Mouse (Mus musculus) neural tube, embryonic 12.5 days (tissue): ENCODE data around the gene Spata5. TPM values are rescaled to one million over a fixed set of nuclear protein-coding genes. Genes with fewer than 3 reads are reported as not detected.

Experiments used
- ATAC-seq: fragments of 200-750 bp; cut with Nextera tagmentation; 2 replicates; pipeline ENCODE4 v1.8.0; 2017; ENCODE audit warnings: low read depth, mild to moderate bottlenecking, moderate TSS enrichment, moderate library complexity; ENCODE audit not compliant: low FRiP score
- H3K27ac ChIP-seq: fragments of 300-500 bp; sonication (generic); 2 replicates; pipeline ENCODE4 v1.5.1; 2016
- H3K27me3 ChIP-seq: fragments of 300-500 bp; sonication (generic); replicated peaks from 2 replicates; pipeline ENCODE4 v1.6.1; 2016; ENCODE audit warnings: mild to moderate bottlenecking
- H3K36me3 ChIP-seq: fragments of 300-500 bp; sonication (generic); 2 replicates; pipeline ENCODE4 v1.6.1; 2016; ENCODE audit warnings: mild to moderate bottlenecking
- H3K4me1 ChIP-seq: fragments of 300-500 bp; sonication (generic); 2 replicates; pipeline ENCODE4 v1.6.1; 2016
- H3K4me2 ChIP-seq: fragments of 300-500 bp; sonication (generic); replicated peaks from 2 replicates; pipeline ENCODE4 v1.6.1; 2016; ENCODE audit warnings: mild to moderate bottlenecking
- H3K4me3 ChIP-seq: fragments of 300-500 bp; sonication (generic); 2 replicates; pipeline ENCODE4 v1.5.1; 2016
- H3K9ac ChIP-seq: fragments of 300-500 bp; sonication (generic); 2 replicates; pipeline ENCODE4 v1.6.1; 2016; ENCODE audit warnings: mild to moderate bottlenecking
- H3K9me3 ChIP-seq: fragments of 300-500 bp; sonication (generic); 2 replicates; pipeline ENCODE4 v1.6.1; 2016; ENCODE audit warnings: mild to moderate bottlenecking
- WGBS: fragments of 180-500 bp; shearing (Covaris S2); methylation state at CpG from one replicate; pipeline ENCODE4 v1.1.7; 2016; 5-methylcytosine and 5-hydroxymethylcytosine counted together
- polyA plus RNA-seq: library from polyadenylated mRNA; unstranded; fragments of >200 nt; fragmentation: Nextera tagmentation; extraction: Ambion mirVana; gene quantifications from 2 replicates; pipeline ENCODE4 v1.2.1, GENCODE M21; 2016

Gene Spata5
- polyA plus RNA-seq, 1 experiment from 2014 or later, result 39.8 TPM

DNA sequence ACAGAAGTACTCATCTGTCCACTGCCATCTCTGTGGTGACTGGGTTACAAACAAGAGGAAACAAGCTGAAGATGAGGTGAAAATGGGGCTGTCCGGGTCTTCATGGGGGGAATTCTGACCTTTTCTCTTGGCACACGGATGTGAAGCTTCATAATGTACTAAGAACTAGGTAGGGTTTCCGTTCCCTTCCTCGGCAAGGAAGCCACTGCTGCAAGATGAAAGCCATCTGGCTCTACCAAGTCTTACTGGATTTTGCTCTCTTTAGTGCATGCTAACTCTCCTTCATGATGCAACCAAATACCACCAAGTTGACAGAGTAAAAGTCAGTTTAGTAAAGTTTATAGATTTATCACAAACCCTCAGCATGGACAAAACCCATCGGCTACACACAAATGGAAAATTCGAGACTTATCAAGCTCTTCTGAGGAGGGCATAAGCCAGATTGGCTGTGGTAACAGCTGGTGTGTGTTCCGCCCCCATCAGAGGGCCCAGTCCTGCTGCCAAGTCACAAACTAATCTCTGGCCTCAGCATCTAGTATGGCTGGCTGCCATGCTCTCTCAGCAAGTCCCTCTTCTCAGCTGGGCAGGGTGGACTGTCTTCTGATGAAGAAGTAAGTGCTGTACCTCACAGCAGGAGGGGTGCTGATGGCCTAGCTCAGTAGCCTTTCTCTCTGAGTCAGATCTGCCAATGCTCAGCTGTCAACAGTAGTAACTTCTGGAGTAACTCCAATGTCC, 20.9 kb upstream of the Spata5 start:
- H3K27me3 ChIP-seq, result no peaks in the 10 kb centered on the region
- H3K27ac ChIP-seq, result no peak overlapping the region
- H3K4me1 ChIP-seq, result no peaks in the 10 kb centered on the region
- ATAC-seq, result no peak
- no peak overlapping the region for H3K9ac ChIP-seq
- H3K4me2 ChIP-seq, result no peak overlapping the region
- H3K9me3 ChIP-seq, result no peaks in the 10 kb centered on the region
- H3K4me3 ChIP-seq, result no peak overlapping the region
- H3K36me3 ChIP-seq, result no peaks in the 10 kb centered on the region
- WGBS, result 91% methylated on average over 7 of the region's 7 CpGs

DNA sequence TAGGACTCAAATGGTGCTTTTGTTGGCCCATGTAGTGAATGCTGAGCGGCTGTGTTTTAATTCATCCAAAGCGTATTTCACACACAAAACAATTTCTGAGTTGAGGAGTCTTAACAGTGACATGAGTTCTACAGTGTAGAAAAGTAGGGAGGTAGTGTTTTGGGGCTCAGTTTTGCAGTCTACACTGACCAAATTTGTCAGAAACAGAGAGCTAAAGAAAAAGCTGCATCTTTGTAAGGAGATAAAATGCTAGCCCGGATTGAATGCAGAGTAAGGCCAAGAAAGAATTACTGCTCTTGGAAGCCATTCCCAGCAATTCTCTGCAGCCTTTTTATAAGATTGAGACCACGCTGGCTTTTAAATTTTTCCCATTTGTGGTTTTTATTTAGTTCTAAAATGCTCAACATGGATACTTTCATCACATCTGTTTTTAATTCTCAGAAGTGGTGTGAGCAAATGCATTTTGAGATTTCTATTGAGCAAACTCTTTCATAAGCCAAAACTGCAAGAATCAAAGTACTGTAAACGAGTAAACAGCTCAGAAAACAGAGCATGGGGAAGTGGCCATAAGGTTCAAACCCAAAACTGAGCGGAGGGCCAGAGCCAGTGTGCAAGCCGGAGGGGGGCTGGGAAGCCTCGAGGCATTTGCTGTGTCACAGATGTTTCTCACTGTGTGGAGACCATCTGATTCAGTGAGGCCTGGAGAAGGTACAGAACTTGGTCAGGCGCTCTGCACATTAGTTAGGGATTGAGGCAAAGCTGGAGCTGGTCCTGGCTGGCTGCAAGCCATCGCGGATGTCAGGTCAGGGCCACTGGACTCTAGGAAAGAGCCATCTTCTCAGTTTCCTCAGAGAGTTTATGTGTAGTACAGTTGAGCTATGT, 17.7 kb upstream of the Spata5 start:
- Histone ChIP-seq H3K27me3 (no peaks in the 10 kb centered on the region), H3K4me1 (no peaks in the 10 kb centered on the region), H3K9me3 (no peaks in the 10 kb centered on the region), H3K4me2 (no peak overlapping the region), H3K4me3 (no peak overlapping the region), H3K9ac (no peak overlapping the region), H3K27ac (no peak overlapping the region), H3K36me3 (no peaks in the 10 kb centered on the region)
- no peak for ATAC-seq
- 83% methylated on average over 11 of the region's 11 CpGs for WGBS

DNA sequence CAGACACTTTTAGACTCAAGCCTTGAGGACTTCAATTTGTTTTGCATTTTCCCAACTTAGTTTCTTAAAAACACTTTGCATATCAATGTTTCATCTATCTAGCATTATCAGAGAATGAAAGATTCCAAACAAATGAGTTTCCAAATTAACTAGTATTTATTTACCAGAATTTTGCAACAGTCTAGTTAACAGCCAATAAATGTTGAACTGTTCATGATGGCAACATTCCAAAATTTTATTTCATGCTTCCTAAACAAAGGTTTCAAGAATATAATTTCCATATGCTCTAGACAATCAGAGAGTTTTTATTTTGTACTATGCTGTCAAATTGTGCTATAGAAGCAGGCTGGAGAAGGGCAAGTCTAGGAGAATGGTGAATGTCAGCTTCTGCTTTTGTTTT, 12.1 kb upstream of the Spata5 start:
- Histone ChIP-seq H3K27me3 (no peaks in the 10 kb centered on the region), H3K4me1 (no peaks in the 10 kb centered on the region), H3K9ac (no peak overlapping the region), H3K27ac (no peak overlapping the region), H3K4me2 (no peak overlapping the region), H3K9me3 (no peaks in the 10 kb centered on the region), H3K4me3 (no peak overlapping the region), H3K36me3 (no peaks in the 10 kb centered on the region)
- ATAC-seq, result no peak

DNA sequence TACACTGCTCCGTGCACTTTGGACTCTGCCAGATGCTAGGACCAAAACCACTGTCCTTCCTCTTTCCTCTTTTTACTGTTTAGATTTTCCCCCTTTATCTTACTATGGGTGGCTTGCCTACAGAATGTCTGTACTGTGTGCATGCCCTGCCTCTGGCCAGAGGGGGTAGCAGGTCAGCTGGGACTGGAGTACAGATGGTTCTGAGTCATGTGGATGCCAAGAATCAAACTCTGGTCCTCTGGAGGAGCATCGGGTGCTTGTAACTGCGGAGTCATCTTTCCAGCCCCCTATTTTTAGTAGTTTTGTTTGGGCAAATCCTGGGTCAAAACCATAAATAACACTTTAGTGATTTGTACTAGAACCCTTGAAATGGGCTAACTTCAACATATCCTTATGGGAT, 6.2 kb upstream of the Spata5 start:
- H3K27me3 ChIP-seq, result no peaks in the 10 kb centered on the region
- no peaks in the 10 kb centered on the region for H3K9me3 ChIP-seq
- no peak overlapping the region for H3K4me3 ChIP-seq
- no peak overlapping the region for H3K4me2 ChIP-seq
- 91% methylated on average over 3 of the region's 3 CpGs for WGBS
- no peak for ATAC-seq
- no peak overlapping the region for H3K27ac ChIP-seq
- H3K4me1 ChIP-seq, result 0 out of 2 replicates have a peak, but pooled peaks cover 1% of the 10 kb centered on the region
- H3K36me3 ChIP-seq, result no peaks in the 10 kb centered on the region
- no peak overlapping the region for H3K9ac ChIP-seq

DNA sequence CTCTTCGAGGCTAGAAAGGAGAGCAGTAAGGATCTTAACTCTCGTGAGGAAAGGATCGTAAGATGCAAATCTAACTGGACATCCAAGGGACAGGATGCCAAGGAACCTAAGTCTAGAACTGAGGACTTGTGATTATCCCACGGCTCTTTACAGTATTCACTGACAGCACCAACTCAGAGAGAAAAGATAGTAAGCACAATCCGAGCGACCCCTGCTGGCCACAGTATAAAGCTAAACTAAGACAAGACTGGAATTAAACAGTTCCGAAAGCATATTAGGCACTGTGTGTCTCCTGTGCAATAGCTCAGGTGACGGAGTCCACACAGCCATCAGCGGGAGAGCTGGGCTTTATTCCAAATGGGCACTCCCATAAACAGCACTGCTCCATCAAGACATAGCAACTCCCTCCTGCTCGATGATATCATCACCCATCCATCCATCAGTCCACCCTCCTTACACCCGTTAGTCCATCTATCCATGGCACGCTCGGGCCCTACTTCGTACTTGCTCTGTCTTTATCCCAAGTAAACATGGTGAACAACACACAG, 5.2 kb upstream of the Spata5 start:
- Histone ChIP-seq H3K4me1 (0 out of 2 replicates have a peak, but pooled peaks cover 3% of the 10 kb centered on the region), H3K27ac (no peak overlapping the region), H3K36me3 (no peaks in the 10 kb centered on the region), H3K27me3 (no peaks in the 10 kb centered on the region), H3K4me3 (no peak overlapping the region), H3K9me3 (no peaks in the 10 kb centered on the region), H3K4me2 (no peak overlapping the region), H3K9ac (no peak overlapping the region)
- 58% methylated on average over 14 of the region's 14 CpGs for WGBS
- ATAC-seq, result no peak

DNA sequence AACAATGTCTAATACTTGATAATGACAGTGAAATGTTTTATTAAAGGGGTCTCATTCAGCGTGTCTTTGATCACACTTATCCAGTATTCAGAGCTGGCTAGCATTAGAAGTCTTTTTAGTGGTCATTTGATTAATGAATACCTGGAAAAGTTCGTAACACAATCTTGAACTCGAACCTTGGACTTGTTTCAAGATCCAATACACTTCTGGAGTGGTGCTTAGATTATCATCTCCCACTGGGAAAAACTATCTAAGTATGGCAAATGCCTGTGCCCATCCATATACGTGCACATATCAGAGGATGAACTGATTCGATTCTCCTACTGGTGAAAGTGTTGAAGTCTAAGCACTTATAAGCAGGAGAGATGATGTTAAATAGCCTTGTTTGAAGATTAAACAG, 1.4 kb upstream of the Spata5 start:
- H3K4me2 ChIP-seq, result peak overlapping the region; percentile 78
- H3K27ac ChIP-seq, result no peak overlapping the region

DNA sequence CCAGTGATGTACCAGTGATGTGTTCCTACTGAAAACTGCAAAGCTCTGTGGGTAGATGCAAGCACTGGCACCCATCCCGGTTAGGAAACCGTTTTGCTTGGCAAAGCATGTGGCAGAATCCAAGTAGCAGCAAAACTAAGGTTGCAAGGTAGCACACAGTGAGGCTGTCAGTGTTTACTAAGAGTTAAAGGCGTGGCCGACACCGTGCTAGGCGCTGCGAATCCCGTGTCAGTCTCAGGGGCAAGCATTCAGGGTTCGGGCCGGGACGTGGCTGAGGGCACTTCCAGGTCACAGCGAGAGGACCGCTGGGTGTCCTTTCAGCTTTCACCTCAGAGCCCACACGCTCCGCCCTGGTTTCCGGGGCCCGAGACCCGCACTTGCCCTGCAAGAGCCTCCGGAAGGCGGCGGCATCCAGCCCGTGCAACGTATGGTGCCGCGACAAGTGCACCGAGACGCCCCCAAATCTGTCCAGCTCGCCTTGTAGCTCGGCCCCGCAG, 687 bp upstream of the Spata5 start:
- Histone ChIP-seq H3K4me2 (peak overlapping the region; percentile 78), H3K4me3 (peak overlapping the region; percentile 97), H3K27ac (peak overlapping the region; percentile 15; the same call in 1 of the 2 replicates), H3K36me3 (no peaks in the 10 kb centered on the region), H3K9me3 (no peaks in the 10 kb centered on the region), H3K4me1 (peaks cover 13% of the 10 kb centered on the region), H3K9ac (peak overlapping the region; percentile 65), H3K27me3 (no peaks in the 10 kb centered on the region)
- ATAC-seq, result no peak
- under 1% methylated on average over 30 of the region's 30 CpGs for WGBS

More for the DNA sequence above, 1.4 kb upstream of the Spata5 start:
- no peak overlapping the region for H3K4me3 ChIP-seq
- H3K36me3 ChIP-seq, result no peaks in the 10 kb centered on the region
- no peaks in the 10 kb centered on the region for H3K9me3 ChIP-seq
- no peak overlapping the region; the same call in 1 of the 2 replicates for H3K9ac ChIP-seq
- H3K4me1 ChIP-seq, result peaks cover 13% of the 10 kb centered on the region
- WGBS, result 82% methylated on average over 5 of the region's 5 CpGs
- no peaks in the 10 kb centered on the region for H3K27me3 ChIP-seq
- no peak for ATAC-seq

DNA sequence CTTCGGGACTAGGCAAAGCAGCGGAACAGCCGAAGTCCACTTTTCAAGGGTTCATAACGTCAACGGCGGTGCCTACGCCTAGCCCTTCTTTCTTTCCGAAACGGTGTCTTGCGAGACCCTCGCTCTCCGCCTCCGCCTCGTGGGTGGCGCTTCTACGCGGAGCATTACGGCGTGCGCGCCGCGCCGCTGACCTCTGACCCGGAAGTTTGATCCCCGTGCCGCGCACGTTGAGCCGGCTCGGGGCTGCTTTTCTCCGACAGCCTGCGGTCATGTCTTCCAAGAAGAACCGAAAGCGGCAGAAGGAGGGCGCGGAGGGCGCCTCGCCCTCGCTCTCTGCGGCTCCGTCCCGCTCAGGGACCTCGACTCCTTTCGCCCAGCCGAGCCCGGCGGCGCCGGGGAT, 376 bp downstream of the Spata5 start, which contains the start of gene Nudt6:
Gene Nudt6 (minus strand): TSS at position 140 of the 400 bp plus-strand sequence.
- peak within 1 kb of the TSS; percentile 92 for H3K4me2 ChIP-seq
- H3K4me3 ChIP-seq, result peak within 1 kb of the TSS; percentile 97
- no peaks in the 10 kb centered on the region for H3K27me3 ChIP-seq
- peaks cover 13% of the 10 kb centered on the region for H3K4me1 ChIP-seq
- H3K9me3 ChIP-seq, result no peaks in the 10 kb centered on the region
- peak; percentile 90 for ATAC-seq
- H3K27ac ChIP-seq, result peak within 1 kb of the TSS; percentile 79
- H3K36me3 ChIP-seq, result 0 out of 2 replicates have a peak, but pooled peaks cover 1% of the 10 kb centered on the region
- peak within 1 kb of the TSS; percentile 87 for H3K9ac ChIP-seq
- under 1% methylated on average over 50 of the region's 50 CpGs for WGBS

DNA sequence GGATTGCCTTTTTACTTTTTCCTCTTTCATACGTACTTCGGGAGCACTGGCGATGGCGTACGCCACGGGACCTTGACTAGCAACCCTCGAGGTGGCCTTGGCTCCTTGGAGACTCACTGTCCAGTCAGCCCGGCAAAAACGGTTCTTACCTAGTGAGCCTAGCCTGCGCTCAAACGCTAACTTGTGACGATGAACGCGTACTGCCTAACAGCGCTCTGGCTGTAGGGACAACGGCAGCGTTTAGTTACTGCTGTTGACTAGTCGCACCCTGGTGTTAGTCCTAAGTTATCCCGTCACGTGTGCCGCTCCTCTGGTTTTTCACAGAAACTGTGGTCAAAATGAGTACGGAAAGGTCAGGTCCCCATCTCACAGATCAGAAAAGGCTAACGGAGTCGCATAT, 945 bp downstream of the Spata5 start:
- Histone ChIP-seq H3K4me2 (peak overlapping the region; percentile 92), H3K27me3 (no peaks in the 10 kb centered on the region), H3K4me3 (peak overlapping the region; percentile 97), H3K27ac (peak overlapping the region; percentile 79; the same call in 1 of the 2 replicates), H3K4me1 (peaks cover 13% of the 10 kb centered on the region), H3K36me3 (0 out of 2 replicates have a peak, but pooled peaks cover 6% of the 10 kb centered on the region), H3K9me3 (no peaks in the 10 kb centered on the region), H3K9ac (peak overlapping the region; percentile 87)
- ATAC-seq, result no peak
- under 1% methylated on average over 24 of the region's 24 CpGs for WGBS

DNA sequence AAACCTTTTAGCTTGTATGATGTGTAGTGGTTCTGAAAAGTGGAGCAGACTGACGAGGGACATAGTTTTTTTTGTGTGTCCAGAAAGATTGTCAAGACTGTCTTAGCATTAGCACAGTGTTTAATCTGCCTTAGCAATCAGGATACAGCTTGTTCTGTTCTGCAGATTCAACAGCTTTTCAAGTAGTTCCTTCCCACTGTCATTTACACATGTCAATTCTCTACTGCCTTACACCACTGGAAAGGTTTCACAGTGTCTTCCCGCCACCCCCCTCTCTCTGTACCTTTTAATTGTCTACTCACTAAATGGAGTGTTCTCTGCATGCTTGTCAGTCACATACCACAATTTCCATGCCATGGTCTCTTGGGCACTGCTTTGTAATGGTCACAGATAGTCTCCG, 1.5 kb downstream of the Spata5 start:
- WGBS, result 12% methylated on average over 3 of the region's 3 CpGs
- no peak overlapping the region for H3K27ac ChIP-seq
- H3K4me1 ChIP-seq, result peaks cover 13% of the 10 kb centered on the region
- H3K27me3 ChIP-seq, result no peaks in the 10 kb centered on the region
- peak overlapping the region; percentile 92 for H3K4me2 ChIP-seq
- peaks cover 9% of the 10 kb centered on the region for H3K36me3 ChIP-seq
- peak overlapping the region; percentile 97 for H3K4me3 ChIP-seq
- H3K9ac ChIP-seq, result peak overlapping the region; percentile 87
- ATAC-seq, result no peak
- H3K9me3 ChIP-seq, result no peaks in the 10 kb centered on the region

DNA sequence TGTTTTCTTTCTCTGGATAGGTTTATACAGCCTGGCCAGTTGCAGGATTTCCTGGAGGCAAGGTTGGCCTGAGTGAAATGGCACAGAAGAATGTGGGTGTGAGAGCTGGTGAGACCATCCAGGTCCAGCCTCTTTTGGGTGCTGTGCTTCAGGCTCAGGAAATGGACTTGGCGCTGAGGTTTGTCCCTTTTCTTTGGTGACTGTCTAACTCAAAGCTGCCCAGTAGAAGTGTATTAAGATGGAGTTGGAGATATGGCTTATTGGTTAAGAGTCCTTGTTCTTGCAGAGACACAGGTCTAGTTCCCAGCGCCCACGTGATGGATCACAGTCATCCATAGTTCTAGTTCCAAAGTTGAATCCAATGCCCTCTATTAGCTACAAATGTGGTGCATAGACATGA, 6.4 kb downstream of the Spata5 start:
- H3K4me1 ChIP-seq, result peaks cover 5% of the 10 kb centered on the region
- peaks cover 13% of the 10 kb centered on the region for H3K36me3 ChIP-seq
- H3K27me3 ChIP-seq, result no peaks in the 10 kb centered on the region
- no peak overlapping the region for H3K9ac ChIP-seq
- H3K4me3 ChIP-seq, result no peak overlapping the region
- ATAC-seq, result no peak
- WGBS, result 93% methylated on average over 3 of the region's 3 CpGs
- H3K4me2 ChIP-seq, result no peak overlapping the region
- H3K9me3 ChIP-seq, result no peaks in the 10 kb centered on the region
- H3K27ac ChIP-seq, result no peak overlapping the region

DNA sequence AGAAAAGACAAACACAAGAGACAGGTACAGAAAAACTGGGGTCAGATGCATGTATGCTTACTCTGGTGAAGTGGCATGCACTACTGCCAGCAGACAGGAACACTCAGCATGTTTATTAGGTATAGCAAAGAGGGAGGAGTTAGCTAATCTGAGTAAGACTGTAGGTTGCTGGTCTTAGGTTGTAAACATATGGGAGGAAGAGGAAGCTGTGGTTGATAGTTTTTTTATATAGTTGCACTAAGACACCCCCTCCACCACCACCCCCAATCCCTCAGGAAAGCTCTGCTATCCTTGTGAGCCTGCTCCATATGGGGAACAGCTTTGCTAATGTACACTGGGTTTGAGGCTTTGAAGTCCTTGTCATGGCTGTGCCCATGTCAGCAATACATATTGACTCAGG, 10.7 kb downstream of the Spata5 start:
- H3K4me3 ChIP-seq, result no peak overlapping the region
- no peak overlapping the region for H3K9ac ChIP-seq
- no peak overlapping the region for H3K27ac ChIP-seq
- no peak overlapping the region for H3K4me2 ChIP-seq
- H3K9me3 ChIP-seq, result no peaks in the 10 kb centered on the region
- no peak for ATAC-seq
- no peaks in the 10 kb centered on the region for H3K27me3 ChIP-seq
- H3K36me3 ChIP-seq, result peaks cover 21% of the 10 kb centered on the region
- H3K4me1 ChIP-seq, result no peaks in the 10 kb centered on the region
